Mouse (Mus musculus): ENCODE data around the gene Tmem256. TPM values are rescaled to one million over a fixed set of nuclear protein-coding genes. Genes with fewer than 3 reads are reported as not detected.

Gene Tmem256
- total and polyA plus RNA-seq, 3 experiments = 185 to 327 (median 206) TPM

GRCm38 (mm10) chr11:69807641-69808040 lies 30.7 kb upstream of the Tmem256 start:
- H3K27me3 ChIP-seq (replicated peaks) = peaks cover 66% of the 10 kb centered on the region
- no peak for TF ChIP-seq SIN3A (IDR thresholded peaks at IDR 0.05; ENCODE audit: low read length)
- TF ChIP-seq NELFE (IDR thresholded peaks at IDR 0.05; ENCODE audit: low read depth, low read length) = no peak
- TF ChIP-seq SMC3 (IDR thresholded peaks at IDR 0.05; ENCODE audit: low read depth, low read length) = no peak
- no peak for TF ChIP-seq ZC3H11A (IDR thresholded peaks at IDR 0.05; ENCODE audit: low read depth, low read length)
- TF ChIP-seq RAD21 (IDR thresholded peaks at IDR 0.05; ENCODE audit: low read depth, low read length) = no peak
- TF ChIP-seq GABPA (IDR thresholded peaks at IDR 0.05; ENCODE audit: insufficient replicate concordance, low read depth, low read length) = no peak
- TF ChIP-seq UBTF (IDR thresholded peaks at IDR 0.05; ENCODE audit: low read depth, low read length) = no peak
- TF ChIP-seq ZKSCAN1 (IDR thresholded peaks at IDR 0.05; ENCODE audit: borderline replicate concordance, low read depth, low read length) = no peak
- no peak for TF ChIP-seq MAFK (IDR thresholded peaks at IDR 0.05; ENCODE audit: insufficient replicate concordance, low read length)
- TF ChIP-seq USF2 (conservative IDR thresholded peaks at IDR 0.05; ENCODE audit: low read depth, low read length) = no peak
- no peak for TF ChIP-seq ZMIZ1 (IDR thresholded peaks at IDR 0.05; ENCODE audit: low read depth, low read length)
- no peak for TF ChIP-seq ELF1 (IDR thresholded peaks at IDR 0.05; ENCODE audit: low read depth, low read length)

GRCm38 (mm10) chr11:69810280-69810679 lies 28.0 kb upstream of the Tmem256 start:
- dilution Hi-C loops (cut with MboI; ENCODE audit: extremely low pct_ligation_motif_present, extremely low pct_unique_long_range_greater_than_20kb, low sequenced_read_pairs) (no loop called here), in situ Hi-C loops (cut with MboI; ENCODE audit: low pct_ligation_motif_present, low pct_unique_long_range_greater_than_20kb, low sequenced_read_pairs) (no loop called here)
- no peak for DNase-seq (ENCODE audit: extremely low read depth)
- Histone ChIP-seq H3K36me3 (replicated peaks in 1 of 2; ENCODE audit: control insufficient read depth in 1 of 2, insufficient read depth in 1 of 2, low read length in 1 of 2) (no peaks in the 10 kb centered on the region), H3K27me3 (replicated peaks) (peaks cover 72% of the 10 kb centered on the region), H3K79me2 (replicated peaks; ENCODE audit: control insufficient read depth, extremely low read depth, insufficient read depth, poor library complexity, severe bottlenecking) (no peaks in the 10 kb centered on the region), H3K4me3 (replicated peaks in 1 of 3; ENCODE audit: low read depth in 2 of 3, low read length in 2 of 3, poor library complexity in 1 of 3) (no peak overlapping the region), H3K9ac (ENCODE audit: insufficient read depth, low read depth) (no peak overlapping the region), H3K4me2 (ENCODE audit: insufficient read depth, low read depth, poor library complexity, severe bottlenecking) (no peak overlapping the region), H3K27ac (ENCODE audit: insufficient read depth, low read depth) (no peak overlapping the region), H3K4me1 (ENCODE audit: control insufficient read depth in 1 of 2, insufficient read depth in 2 of 2) (no peaks in the 10 kb centered on the region), H3K9me3 (replicated peaks; ENCODE audit: low read length) (peaks cover 13% of the 10 kb centered on the region)
- TF ChIP-seq MAFK (IDR thresholded peaks at IDR 0.05; ENCODE audit: insufficient replicate concordance, low read length) (no peak), POLR2AphosphoS2 (IDR thresholded peaks at IDR 0.05; ENCODE audit: low read depth, low read length) (no peak), RAD21 (IDR thresholded peaks at IDR 0.05; ENCODE audit: low read depth, low read length) (peak; percentile 3), SMC3 (IDR thresholded peaks at IDR 0.05; ENCODE audit: low read depth, low read length) (peak; percentile 16; the same call in 1 of the 2 replicates), MEF2A (IDR thresholded peaks at IDR 0.05; ENCODE audit: borderline replicate concordance, low read depth, low read length) (no peak), MAZ (IDR thresholded peaks at IDR 0.05; ENCODE audit: low read depth, low read length) (no peak), USF2 (conservative IDR thresholded peaks at IDR 0.05; ENCODE audit: low read depth, low read length) (no peak), KAT2A (IDR thresholded peaks at IDR 0.05; ENCODE audit: insufficient replicate concordance, low read length) (no peak), MXI1 (IDR thresholded peaks at IDR 0.05; ENCODE audit: low read depth, low read length) (no peak), USF1 (IDR thresholded peaks at IDR 0.05; ENCODE audit: low read depth, low read length) (no peak), RCOR1 (conservative IDR thresholded peaks at IDR 0.05; ENCODE audit: low read depth, low read length) (no peak), UBTF (IDR thresholded peaks at IDR 0.05; ENCODE audit: low read depth, low read length) (no peak), GABPA (IDR thresholded peaks at IDR 0.05; ENCODE audit: insufficient replicate concordance, low read depth, low read length) (no peak), TBP (conservative IDR thresholded peaks at IDR 0.05; ENCODE audit: low read depth, low read length) (no peak), ZNF384 (IDR thresholded peaks at IDR 0.05; ENCODE audit: low read depth, low read length) (no peak), CTCF (conservative IDR thresholded peaks at IDR 0.05 in 1 of 2, IDR thresholded peaks at IDR 0.05 in 1 of 2; ENCODE audit: low read depth in 2 of 2, low read length in 2 of 2) (peak in 1 of 2 experiments; percentile 42; a peak in 2 of 4 replicates), ETS1 (conservative IDR thresholded peaks at IDR 0.05; ENCODE audit: low read depth, low read length) (no peak)

More at GRCm38 (mm10) chr11:69807641-69808040, 30.7 kb upstream of the Tmem256 start:
- Histone ChIP-seq H3K9me3 (replicated peaks; ENCODE audit: low read length) (peaks cover 14% of the 10 kb centered on the region), H3K4me2 (ENCODE audit: insufficient read depth, low read depth, poor library complexity, severe bottlenecking) (no peak overlapping the region), H3K27ac (ENCODE audit: insufficient read depth, low read depth) (no peak overlapping the region), H3K4me1 (ENCODE audit: control insufficient read depth in 1 of 2, insufficient read depth in 2 of 2) (peaks cover 3 to 19% of the 10 kb centered on the region in 2 experiments; a peak in 2 of 4 replicates), H3K79me2 (replicated peaks; ENCODE audit: control insufficient read depth, extremely low read depth, insufficient read depth, poor library complexity, severe bottlenecking) (no peaks in the 10 kb centered on the region), H3K36me3 (replicated peaks in 1 of 2; ENCODE audit: control insufficient read depth in 1 of 2, insufficient read depth in 1 of 2, low read length in 1 of 2) (no peaks in the 10 kb centered on the region), H3K9ac (ENCODE audit: insufficient read depth, low read depth) (no peak overlapping the region), H3K4me3 (replicated peaks in 1 of 3; ENCODE audit: low read depth in 2 of 3, low read length in 2 of 3, poor library complexity in 1 of 3) (no peak overlapping the region)
- in situ Hi-C loops (cut with MboI; ENCODE audit: low pct_ligation_motif_present, low pct_unique_long_range_greater_than_20kb, low sequenced_read_pairs) = no loop called here
- DNase-seq (ENCODE audit: extremely low read depth) = no peak
- dilution Hi-C loops (cut with MboI; ENCODE audit: extremely low pct_ligation_motif_present, extremely low pct_unique_long_range_greater_than_20kb, low sequenced_read_pairs) = no loop called here

Data from CH12.LX (cell line).